Mouse (Mus musculus) lung, embryonic 15.5 days (tissue): ENCODE data around the gene Scnm1. TPM values are rescaled to one million over a fixed set of nuclear protein-coding genes. Genes with fewer than 3 reads are reported as not detected.
"Not testable (repeated sequence)": the region's sequence is repeated elsewhere in the genome, so short reads cannot be mapped to it uniquely, and the experiment has no call there.

Experiments
- ATAC-seq: fragments of 200-750 bp; cut with Nextera tagmentation; 2 replicates; pipeline ENCODE4 v1.8.0; 2017; ENCODE audit warnings: moderate number of reproducible peaks, borderline replicate concordance; ENCODE audit not compliant: low FRiP score, low TSS enrichment; ENCODE audit errors: extremely low read depth
- H3K27ac ChIP-seq: fragments of 300-500 bp; sonication (generic); 2 replicates; pipeline ENCODE4 v1.5.1; 2015; ENCODE audit warnings: moderate library complexity, mild to moderate bottlenecking, inconsistent platforms
- H3K27me3 ChIP-seq: fragments of 300-500 bp; sonication (generic); 2 replicates; pipeline ENCODE4 v1.6.1; 2015; ENCODE audit warnings: inconsistent platforms
- H3K36me3 ChIP-seq: fragments of 300-500 bp; sonication (generic); 2 replicates; pipeline ENCODE4 v1.6.1; 2015; ENCODE audit warnings: inconsistent platforms
- H3K4me1 ChIP-seq: fragments of 300-500 bp; sonication (generic); 2 replicates; pipeline ENCODE4 v1.6.1; 2015; ENCODE audit warnings: inconsistent platforms
- H3K4me2 ChIP-seq: fragments of 300-500 bp; sonication (generic); 2 replicates; pipeline ENCODE4 v1.6.1; 2015; ENCODE audit warnings: inconsistent platforms, mild to moderate bottlenecking, moderate library complexity
- H3K4me3 ChIP-seq: fragments of 300-500 bp; sonication (generic); 2 replicates; pipeline ENCODE4 v1.5.1; 2015; ENCODE audit warnings: mild to moderate bottlenecking, inconsistent platforms
- H3K9ac ChIP-seq: fragments of 300-500 bp; sonication (generic); 2 replicates; pipeline ENCODE4 v1.6.1; 2015; ENCODE audit warnings: inconsistent platforms
- H3K9me3 ChIP-seq: fragments of 300-500 bp; sonication (generic); 2 replicates; pipeline ENCODE4 v1.6.1; 2016; ENCODE audit warnings: inconsistent platforms
- WGBS: fragments of 180-500 bp; shearing (Covaris S2); methylation state at CpG from one replicate; pipeline ENCODE4 v1.1.7; 2015; 5-methylcytosine and 5-hydroxymethylcytosine counted together
- polyA plus RNA-seq: library from polyadenylated mRNA; unstranded; fragments of >200 nt; fragmentation: Nextera tagmentation; extraction: Ambion mirVana; gene quantifications from 2 replicates; pipeline ENCODE4 v1.2.1, GENCODE M21; 2015

The Scnm1 gene
- polyA plus RNA-seq, 1 experiment from 2014 or later = 71.4 TPM

DNA sequence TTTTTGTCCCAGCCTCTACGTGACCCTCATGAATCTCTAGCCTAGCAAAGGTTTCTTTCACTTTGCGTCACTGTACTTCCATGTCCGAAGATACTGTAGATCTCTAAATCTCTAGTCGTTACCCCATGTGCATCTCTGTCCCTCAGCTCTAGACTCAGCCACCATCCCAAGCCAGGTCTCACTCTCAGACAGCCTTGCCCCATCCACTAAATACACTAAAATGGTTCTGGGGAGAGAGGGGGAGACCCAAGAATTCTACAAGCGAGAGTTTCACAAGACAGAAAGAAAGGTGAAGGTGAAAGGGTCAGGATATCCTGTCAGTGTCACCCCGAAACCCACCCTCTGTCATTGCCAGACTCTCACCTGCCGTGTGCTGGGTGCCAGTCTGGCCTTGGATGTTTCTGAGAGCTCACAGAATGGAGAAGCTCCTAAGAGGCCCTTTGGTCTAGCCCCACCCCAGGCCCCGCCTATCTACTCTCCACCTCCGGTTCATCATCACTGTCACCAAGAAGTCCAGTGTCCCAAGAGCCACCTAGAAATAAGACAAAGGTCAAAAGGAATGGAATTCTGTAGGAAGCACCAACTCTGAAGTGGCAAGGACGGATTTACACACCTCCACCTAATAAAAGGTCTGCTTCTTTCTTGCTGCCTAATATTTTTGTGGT is 8.3 kb upstream of the Scnm1 start, which contains the start of gene Tnfaip8l2:
TSS of gene Tnfaip8l2 (minus strand) at position 409 of the 665 bp plus-strand sequence.
- Histone ChIP-seq H3K9me3 (no peaks in the 10 kb centered on the region), H3K36me3 (peaks cover 14% of the 10 kb centered on the region), H3K4me1 (0 out of 2 replicates have a peak, but pooled peaks cover 3% of the 10 kb centered on the region), H3K9ac (no peak within 1 kb of the TSS), H3K27ac (no peak within 1 kb of the TSS), H3K27me3 (no peaks in the 10 kb centered on the region), H3K4me2 (no peak within 1 kb of the TSS), H3K4me3 (no peak within 1 kb of the TSS)
- WGBS = 76% methylated on average over 10 of the region's 10 CpGs
- no peak for ATAC-seq

GRCm38 (mm10) chr3:95141474-95141873 is 7.7 kb upstream of the Scnm1 start:
- ATAC-seq = no peak
- Histone ChIP-seq H3K27ac (no peak overlapping the region), H3K9ac (no peak overlapping the region), H3K36me3 (peaks cover 14% of the 10 kb centered on the region), H3K9me3 (no peaks in the 10 kb centered on the region), H3K4me3 (no peak overlapping the region), H3K27me3 (no peaks in the 10 kb centered on the region), H3K4me1 (0 out of 2 replicates have a peak, but pooled peaks cover 3% of the 10 kb centered on the region), H3K4me2 (no peak overlapping the region)
- 94% methylated on average over 9 of the region's 9 CpGs for WGBS

GRCm38 (mm10) chr3:95140795-95141194 is 7.0 kb upstream of the Scnm1 start:
- Histone ChIP-seq H3K9ac (no peak overlapping the region), H3K27me3 (no peaks in the 10 kb centered on the region), H3K9me3 (no peaks in the 10 kb centered on the region), H3K4me3 (no peak overlapping the region), H3K4me2 (no peak overlapping the region), H3K27ac (no peak overlapping the region), H3K36me3 (peaks cover 14% of the 10 kb centered on the region), H3K4me1 (peaks cover 6% of the 10 kb centered on the region)
- no peak for ATAC-seq
- 92% methylated on average over 6 of the region's 6 CpGs for WGBS

- H3K27me3 ChIP-seq = no peaks in the 10 kb centered on the region
- no peak for ATAC-seq
- H3K27ac ChIP-seq = peak overlapping the region; percentile 50; the same call in 1 of the 2 replicates
- no peak overlapping the region for H3K4me3 ChIP-seq
- H3K9me3 ChIP-seq = no peaks in the 10 kb centered on the region
- peaks cover 14% of the 10 kb centered on the region for H3K36me3 ChIP-seq
- 53% methylated on average over 18 of the region's 18 CpGs for WGBS
- peaks cover 11% of the 10 kb centered on the region for H3K4me1 ChIP-seq
- no peak overlapping the region for H3K4me2 ChIP-seq
- no peak overlapping the region for H3K9ac ChIP-seq
Observed at GRCm38 (mm10) chr3:95140289-95140595, 6.4 kb upstream of the Scnm1 start.

- no peaks in the 10 kb centered on the region for H3K27me3 ChIP-seq
- H3K9me3 ChIP-seq = no peaks in the 10 kb centered on the region
- H3K4me1 ChIP-seq = peaks cover 14% of the 10 kb centered on the region
- H3K27ac ChIP-seq = peak overlapping the region; percentile 50
- peaks cover 14% of the 10 kb centered on the region for H3K36me3 ChIP-seq
- no peak overlapping the region for H3K4me3 ChIP-seq
- H3K4me2 ChIP-seq = no peak overlapping the region
- 57% methylated on average over 25 of the region's 25 CpGs for WGBS
- ATAC-seq = no peak
- no peak overlapping the region for H3K9ac ChIP-seq
Observed at GRCm38 (mm10) chr3:95139586-95140288, 5.9 kb upstream of the Scnm1 start.

DNA sequence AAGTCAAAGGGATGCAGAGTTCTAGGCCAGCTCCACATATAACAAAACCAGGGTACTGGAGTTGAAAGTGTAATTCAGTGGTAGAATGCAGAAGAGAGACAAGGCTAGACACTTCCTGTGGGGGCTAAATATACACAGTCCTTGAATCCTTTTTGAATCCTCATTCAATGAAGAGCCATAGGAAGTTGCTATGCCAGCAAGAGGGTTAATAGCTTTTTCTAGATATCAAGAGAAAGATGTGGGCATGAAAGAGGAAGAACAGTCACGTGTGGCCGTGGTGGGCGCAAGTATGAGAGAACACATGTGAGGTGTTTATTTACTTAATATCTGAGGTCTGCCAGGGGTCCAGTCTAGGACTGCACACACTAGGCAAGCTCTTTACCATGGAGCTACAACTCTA is 2.5 kb upstream of the Scnm1 start:
- no peak for ATAC-seq
- Histone ChIP-seq H3K4me3 (no peak overlapping the region), H3K27ac (no peak overlapping the region), H3K9me3 (no peaks in the 10 kb centered on the region), H3K4me2 (no peak overlapping the region), H3K36me3 (peaks cover 12% of the 10 kb centered on the region), H3K27me3 (no peaks in the 10 kb centered on the region), H3K9ac (no peak overlapping the region), H3K4me1 (peaks cover 22% of the 10 kb centered on the region)
- 77% methylated on average over 3 of the region's 3 CpGs for WGBS

GRCm38 (mm10) chr3:95135433-95136052 is 1.7 kb upstream of the Scnm1 start:
- Histone ChIP-seq H3K4me1 (peaks cover 22% of the 10 kb centered on the region), H3K27ac (no peak overlapping the region), H3K36me3 (peaks cover 4% of the 10 kb centered on the region), H3K9me3 (no peaks in the 10 kb centered on the region), H3K4me3 (peak overlapping the region; percentile 31), H3K9ac (no peak overlapping the region), H3K4me2 (peak overlapping the region; percentile 60), H3K27me3 (no peaks in the 10 kb centered on the region)
- 74% methylated on average over 7 of the region's 7 CpGs for WGBS
- no peak for ATAC-seq

- ATAC-seq = 0 out of 2 replicates have a peak, but pooled peaks have one; percentile 38
- Histone ChIP-seq H3K4me3 (peak overlapping the region; percentile 31), H3K27me3 (no peaks in the 10 kb centered on the region), H3K4me2 (peak overlapping the region; percentile 60), H3K27ac (peak overlapping the region; percentile 13; the same call in 1 of the 2 replicates), H3K36me3 (peaks cover 8% of the 10 kb centered on the region), H3K9me3 (no peaks in the 10 kb centered on the region), H3K9ac (peak overlapping the region; percentile 5; the same call in 1 of the 2 replicates), H3K4me1 (peaks cover 22% of the 10 kb centered on the region)
- WGBS = 9% methylated on average over 6 of the region's 6 CpGs
Observed at GRCm38 (mm10) chr3:95135023-95135422, 1.2 kb upstream of the Scnm1 start.

DNA sequence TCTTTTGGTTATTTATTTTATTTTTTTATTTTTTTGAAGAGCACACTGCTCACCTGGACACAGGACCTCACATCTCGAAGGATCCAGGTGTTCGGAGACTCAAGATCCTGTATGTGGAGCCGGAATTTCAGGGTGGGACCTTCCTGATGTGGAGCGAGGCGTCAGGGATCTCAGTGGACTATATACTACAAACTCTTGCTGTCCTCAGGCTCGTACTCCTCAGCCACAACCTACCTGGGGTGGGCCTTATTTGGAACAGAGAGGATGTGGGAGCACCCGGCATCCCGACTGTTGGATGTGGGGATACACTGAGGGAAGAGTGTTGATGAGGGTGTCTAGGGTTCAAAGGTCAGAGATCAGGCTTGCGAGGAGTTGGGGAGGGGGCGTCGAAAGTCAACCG is 322 bp upstream of the Scnm1 start:
- Histone ChIP-seq H3K36me3 (peaks cover 12% of the 10 kb centered on the region; the same call in 1 of the 2 replicates), H3K4me1 (peaks cover 19% of the 10 kb centered on the region), H3K4me3 (peak overlapping the region; percentile 65; the same call in 1 of the 2 replicates)
- H3K27ac ChIP-seq, H3K9me3 ChIP-seq, H3K9ac ChIP-seq, H3K27me3 ChIP-seq, H3K4me2 ChIP-seq: not testable (repeated sequence)
- no CpG with 5 or more reads among the region's 12 CpGs for WGBS
- peak; percentile 48; the same call in 1 of the 2 replicates for ATAC-seq

DNA sequence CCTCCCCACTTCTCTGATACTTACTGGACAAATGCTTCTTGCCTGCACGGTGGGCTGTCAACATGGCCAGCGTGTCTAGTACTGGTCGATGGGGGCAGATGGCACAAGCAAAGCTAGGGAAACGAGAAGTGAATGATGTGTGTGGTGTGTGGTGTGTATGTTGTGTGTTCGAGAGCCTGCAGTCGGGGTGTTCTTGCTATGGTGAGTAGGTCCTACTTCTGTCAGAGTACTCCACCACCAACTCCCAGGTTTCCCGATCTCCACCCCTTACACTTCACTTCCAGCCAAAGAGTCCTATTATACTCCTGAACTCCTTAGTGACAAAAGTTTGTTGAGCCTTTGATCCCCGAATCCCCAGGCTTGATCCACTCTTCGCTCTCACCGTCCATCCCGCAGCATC is 635 bp downstream of the Scnm1 start:
- H3K36me3 ChIP-seq = peaks cover 15% of the 10 kb centered on the region; the same call in 1 of the 2 replicates
- ATAC-seq = no peak; the same call in 1 of the 2 replicates
- peak overlapping the region; percentile 78 for H3K9ac ChIP-seq
- no peaks in the 10 kb centered on the region for H3K9me3 ChIP-seq
- H3K4me2 ChIP-seq = peak overlapping the region; percentile 85
- 47% methylated on average over 11 of the region's 11 CpGs for WGBS
- peak overlapping the region; percentile 65 for H3K4me3 ChIP-seq
- H3K27me3 ChIP-seq = no peaks in the 10 kb centered on the region
- H3K4me1 ChIP-seq = peaks cover 19% of the 10 kb centered on the region
- H3K27ac ChIP-seq = peak overlapping the region; percentile 51; the same call in 1 of the 2 replicates

GRCm38 (mm10) chr3:95132389-95132788 is 1.4 kb downstream of the Scnm1 start:
- not testable (repeated sequence) for H3K27ac ChIP-seq, H3K9ac ChIP-seq, H3K4me3 ChIP-seq, H3K27me3 ChIP-seq, H3K4me2 ChIP-seq, ATAC-seq, H3K9me3 ChIP-seq
- Histone ChIP-seq H3K36me3 (peaks cover 15% of the 10 kb centered on the region; the same call in 1 of the 2 replicates), H3K4me1 (peaks cover 19% of the 10 kb centered on the region)
- WGBS = 84% methylated on average over 2 of the region's 2 CpGs

DNA sequence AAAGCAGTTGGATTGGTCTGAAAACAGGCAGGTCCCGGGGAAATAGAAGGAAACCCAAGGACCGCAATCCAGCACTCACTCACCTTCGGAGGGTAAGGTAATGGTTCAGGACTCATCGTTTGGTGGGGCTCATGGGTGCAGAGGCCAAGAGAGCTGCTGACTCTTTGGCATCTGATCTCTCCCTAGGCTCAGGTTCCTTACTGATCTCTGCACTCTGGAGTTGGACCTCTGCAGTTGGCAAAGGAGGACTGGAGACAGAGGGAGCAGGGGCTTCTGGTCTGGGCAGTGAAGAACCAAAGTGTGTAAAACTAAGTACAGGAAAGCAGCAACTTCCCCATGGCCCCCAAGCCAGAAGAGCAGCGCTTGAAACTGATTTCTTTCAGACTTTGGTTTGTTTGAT is 3.7 kb downstream of the Scnm1 start:
- H3K9me3 ChIP-seq = no peaks in the 10 kb centered on the region
- no peak overlapping the region for H3K4me3 ChIP-seq
- H3K36me3 ChIP-seq = peaks cover 15% of the 10 kb centered on the region; the same call in 1 of the 2 replicates
- 72% methylated on average over 5 of the region's 5 CpGs for WGBS
- no peak overlapping the region for H3K27ac ChIP-seq
- ATAC-seq = no peak
- H3K4me1 ChIP-seq = peaks cover 13% of the 10 kb centered on the region
- no peaks in the 10 kb centered on the region for H3K27me3 ChIP-seq
- no peak overlapping the region for H3K9ac ChIP-seq
- H3K4me2 ChIP-seq = no peak overlapping the region
